Comparison of ENCODE assay signal across 20 mouse cellular contexts in the genomic region with DNA sequence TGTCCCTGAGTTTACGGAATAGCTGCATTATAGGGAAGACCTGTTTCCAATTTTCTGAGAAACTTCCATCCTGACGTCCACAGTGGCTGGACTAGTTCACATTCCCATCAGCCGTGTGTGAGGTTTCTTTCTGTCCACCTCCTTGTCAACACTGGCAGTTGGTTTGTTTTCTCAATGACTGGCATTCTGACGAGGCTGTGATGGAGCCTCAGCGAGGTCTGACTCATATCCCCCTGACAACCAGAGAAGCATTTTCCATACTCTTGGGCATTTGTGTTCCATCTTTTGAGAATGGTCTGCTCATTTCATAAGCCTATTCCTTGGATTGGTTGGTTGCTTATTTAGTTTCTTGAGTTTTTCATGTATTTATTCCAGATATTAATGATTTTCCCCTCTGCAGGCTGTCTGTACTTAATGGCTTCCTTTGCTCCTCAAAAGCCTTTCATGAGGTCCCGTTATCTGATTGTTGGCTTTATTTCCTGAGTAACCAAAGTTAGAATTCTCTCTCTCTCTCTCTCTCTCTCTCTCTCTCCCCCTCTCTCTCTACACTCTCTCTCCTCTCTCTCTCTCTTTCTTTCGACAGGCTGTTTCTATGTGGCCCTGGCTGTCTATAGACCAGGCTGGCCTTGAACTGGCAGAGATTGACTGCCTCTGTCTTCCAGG.
A peak's percentile ranks its signal among the peaks of the same experiment; 100 is the strongest.
DNase-seq lines count a peak whose midpoint lies in the region.
"Had no signal": no experiment of that assay in that cellular context is flagged by ENCODE, and none has a peak within 500 bp of the region (broad histone marks: within the 10 kb centered on the region; RNA-seq: fewer than 3 reads in every experiment).

No protein-coding gene starts in this region.

- peak; percentile 68 for DNase-seq in 3134 (ENCODE audit: extremely low read depth, insufficient read length, low spot score)
- DNase-seq in 3T3-L1 (ENCODE audit: low read depth, low spot score), result peak; percentile 97
- DNase-seq in MN1 (ENCODE audit: low spot score), result peak; percentile 72
- peak; percentile 95 for DNase-seq in fibroblast of lung, adult 2 months (ENCODE audit: low read depth)
- no peak for DNase-seq in cerebellum, postnatal 4 days (ENCODE audit: low spot score in 2 of 2)
- DNase-seq in cerebellum, adult 8-10 months, result no peak
- DNase-seq in testis, postnatal 14 days (ENCODE audit: low spot score), result no peak
- DNase-seq: adrenal gland, adult 8-10 months; cerebellum, adult 11 months; cerebellum, postnatal 14 days; gastrocnemius, adult 2 months; heart, adult 2 months; heart, postnatal 10 days; kidney, adult 11 months; kidney, postnatal 14 days; layer of hippocampus, adult 9-11 months; liver, embryonic 13.5 days; lung, adult 18-20 months; lung, postnatal 10 days; thymus, postnatal 25 days had no signal

Comparison
In these comparisons a context has a peak if more than half of its experiments do, and no peak if none do; other contexts are left out.
1. DNase-seq: peak in 3134 (single experiment), 3T3-L1 (single experiment), MN1 (single experiment) and fibroblast of lung, adult 2 months (single experiment); none in cerebellum, postnatal 4 days (0 of 2), cerebellum, adult 8-10 months (single experiment) and testis, postnatal 14 days (single experiment).